Mouse (Mus musculus): ENCODE results near the gene Psg16.
"Not testable (repeated sequence)": the region's sequence is repeated elsewhere in the genome, so short reads cannot be mapped to it uniquely, and the experiment has no call there.

Gene Psg16

DNA sequence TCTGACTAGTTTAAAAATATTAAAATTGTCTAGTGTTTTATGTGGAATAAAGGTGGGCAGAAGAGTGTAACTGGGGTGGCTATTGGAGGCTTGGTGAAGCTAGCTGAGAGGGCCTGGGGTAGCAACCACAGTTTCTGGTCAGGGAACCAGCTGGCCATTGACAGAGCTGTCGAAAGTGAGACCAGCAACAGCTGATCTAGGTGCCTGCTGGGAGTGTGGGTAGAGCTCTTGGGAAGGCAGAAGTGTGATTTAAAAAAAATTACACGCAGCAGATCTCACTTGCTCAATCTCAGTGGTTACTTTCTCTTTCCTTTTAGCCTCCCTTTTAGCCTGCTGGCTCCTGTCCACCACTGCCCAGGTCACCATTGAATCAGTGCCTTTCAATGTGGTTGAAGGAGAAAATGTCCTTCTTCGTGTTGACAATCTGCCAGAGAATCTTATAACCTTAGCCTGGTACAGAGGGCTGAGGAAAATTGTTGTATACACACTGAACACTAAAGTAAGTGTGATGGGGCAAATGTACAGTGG is 16.3 kb downstream of the Psg16 start:
- no peak for DNase-seq (ENCODE audit: low spot score in 2 of 2)

DNA sequence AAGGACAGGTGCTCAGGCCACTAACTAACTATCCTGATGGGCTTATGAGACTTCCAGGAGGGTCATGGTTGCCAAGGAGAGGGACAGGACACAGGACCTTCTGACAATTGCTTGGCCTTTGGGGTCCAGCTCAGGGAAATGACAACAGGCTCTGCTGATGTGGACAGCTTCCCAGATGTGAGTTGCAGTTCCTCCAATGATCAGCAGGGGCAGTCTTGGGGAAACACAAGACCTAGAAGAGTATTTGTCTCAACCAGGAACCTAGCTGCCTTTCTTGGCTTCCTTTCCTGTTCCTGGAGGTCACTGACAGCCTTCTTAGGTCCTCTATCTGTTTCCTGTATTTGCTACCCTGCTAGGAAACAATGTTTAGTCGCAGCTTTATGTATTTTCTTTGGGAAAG is 17.4 kb downstream of the Psg16 start:
- DNase-seq (ENCODE audit: low spot score in 2 of 2) = no peak

- DNase-seq (ENCODE audit: low spot score in 2 of 2) = not testable (repeated sequence)
These were observed 27.8 kb downstream of the Psg16 start for GRCm38 (mm10) chr7:17101631-17102030.

DNA sequence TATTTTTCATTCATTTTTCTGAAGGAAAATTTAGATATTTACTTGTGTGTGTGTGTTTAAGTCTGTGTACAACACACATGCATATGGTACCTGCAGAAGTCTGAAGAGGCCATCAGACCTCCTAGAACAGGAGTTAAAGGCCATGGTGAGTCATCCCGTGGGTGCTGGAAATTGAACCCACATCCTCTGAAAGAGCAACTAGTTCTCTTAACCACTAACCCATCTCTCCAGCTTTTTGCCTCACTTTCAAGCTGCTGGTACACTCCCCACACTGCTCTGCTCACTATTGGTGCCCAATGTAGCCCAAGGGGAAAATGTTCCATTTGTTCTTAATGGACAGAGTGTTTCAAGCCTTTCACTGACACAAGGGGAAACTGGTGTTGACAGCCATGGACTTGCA is 61.5 kb downstream of the Psg16 start:
- DNase-seq (ENCODE audit: low spot score in 2 of 2) = no peak

GRCm38 (mm10) chr7:17149931-17150330 is 76.1 kb downstream of the Psg16 start, which contains the start of gene Ceacam3:
TSS of gene Ceacam3 (plus strand) at chr7:17150282.
- DNase-seq (ENCODE audit: low spot score in 2 of 2) = no peak

DNA sequence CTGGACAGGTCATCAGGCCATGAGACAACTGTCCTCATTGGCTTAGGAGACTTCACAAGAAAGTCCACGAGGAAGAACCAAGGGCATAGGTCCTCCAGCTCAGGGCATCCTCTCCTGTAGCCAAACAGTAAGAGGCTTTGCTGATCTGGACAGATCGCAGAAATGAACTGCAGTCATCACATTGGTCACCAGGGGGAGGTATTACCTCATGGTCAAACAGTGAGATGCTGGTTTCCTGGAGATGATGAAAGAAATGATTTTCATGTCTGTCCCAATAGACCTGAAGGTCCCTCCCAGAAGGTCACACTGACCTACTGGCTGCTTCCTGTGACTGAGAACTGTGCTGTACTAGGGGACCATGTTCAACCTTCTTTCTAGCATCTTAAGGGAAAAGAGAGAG is 81.8 kb downstream of the Psg16 start:
- DNase-seq (ENCODE audit: low spot score in 2 of 2) = no peak

DNA sequence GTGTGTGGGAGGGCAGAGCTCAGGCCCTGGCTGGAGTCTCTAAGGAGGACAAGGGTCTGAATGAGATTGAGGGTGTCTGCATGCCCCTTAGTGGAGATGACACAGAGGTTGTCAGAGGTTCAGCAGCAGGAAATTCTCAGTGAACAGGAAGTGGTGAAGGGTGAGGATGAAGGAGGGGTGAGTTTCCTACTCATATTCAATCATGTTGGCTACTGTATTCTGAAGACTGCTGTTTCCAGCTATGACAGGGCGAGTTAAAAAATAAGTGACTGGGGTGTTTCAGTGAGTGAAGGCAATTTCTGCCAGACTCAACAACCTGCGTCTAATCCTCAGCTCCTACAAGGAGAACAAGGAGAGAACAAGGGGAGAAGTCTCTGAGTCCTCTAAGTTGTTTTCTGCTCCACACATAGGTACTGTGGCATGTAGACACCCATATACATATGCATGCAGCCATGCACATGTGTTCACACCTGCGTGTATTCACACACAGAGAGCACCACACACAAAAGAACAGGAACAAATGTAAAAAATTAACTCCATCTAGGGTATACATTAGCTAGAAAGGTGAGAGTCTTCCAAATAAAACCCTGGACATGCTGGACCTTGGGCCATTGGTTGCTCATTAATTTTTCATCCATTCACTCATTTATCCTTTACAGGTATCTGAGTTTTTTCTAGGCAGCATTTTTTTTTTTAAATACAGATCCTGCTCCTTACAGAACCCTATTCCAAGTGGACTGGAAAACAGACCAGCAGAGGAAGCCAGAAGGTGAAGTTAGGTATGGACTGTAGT is 83.2 kb downstream of the Psg16 start:
- no peak for DNase-seq (ENCODE audit: low spot score in 2 of 2)

- no peak for DNase-seq (ENCODE audit: low spot score in 2 of 2)
These were observed 85.2 kb downstream of the Psg16 start for GRCm38 (mm10) chr7:17159011-17159410.

DNA sequence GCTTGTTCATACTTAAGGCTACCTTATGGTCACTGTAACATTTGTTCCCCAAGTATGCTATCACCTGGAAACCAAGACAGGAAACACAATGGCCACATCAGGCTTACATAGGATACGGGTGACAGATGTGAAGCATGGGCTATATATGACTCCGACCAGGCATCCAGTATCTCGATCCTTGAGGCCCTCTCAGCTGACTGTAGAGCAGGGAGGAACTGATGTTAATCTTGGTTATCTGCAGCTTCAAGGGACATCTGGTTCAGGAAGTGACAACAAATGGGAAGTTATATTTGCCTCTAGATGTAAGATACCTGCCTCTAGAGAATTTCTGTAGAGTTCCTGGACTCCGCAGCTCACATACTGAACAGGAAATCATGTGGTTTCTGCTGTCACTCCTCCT is 98.0 kb downstream of the Psg16 start:
- no peak for DNase-seq (ENCODE audit: low spot score in 2 of 2)
